ENCODE assay signal across 12 mouse cellular contexts in genomic region chr14:43796069-43796904, GRCm38 (mm10). TPM values are rescaled to one million over a fixed set of nuclear protein-coding genes. Genes with fewer than 3 reads are reported as not detected.
DNase-seq lines count a peak whose midpoint lies in the region; ATAC-seq and TF ChIP-seq lines count a peak whose summit lies in the region.
"Had no signal": no experiment of that assay in that cellular context is flagged by ENCODE, and none has a peak within 500 bp of the region (broad histone marks: within the 10 kb centered on the region; RNA-seq: fewer than 3 reads in every experiment).

No protein-coding gene starts in this region.

- no peak overlapping the region for H3K9ac ChIP-seq in heart, postnatal 0 days (replicated peaks; ENCODE audit: low read depth, low read length)
- H3K9ac ChIP-seq in embryonic facial prominence, embryonic 12.5 days = no peak overlapping the region
- H3K9ac ChIP-seq in hindbrain, postnatal 0 days (replicated peaks; ENCODE audit: low read length) = no peak overlapping the region
- H3K9ac ChIP-seq in midbrain, postnatal 0 days (replicated peaks; ENCODE audit: low read length, poor library complexity, severe bottlenecking) = no peak overlapping the region

- no peaks in the 10 kb centered on the region for H3K27me3 ChIP-seq in heart, postnatal 0 days (ENCODE audit: control insufficient read depth, insufficient read depth, low read length)
- no peaks in the 10 kb centered on the region for H3K27me3 ChIP-seq in embryonic facial prominence, embryonic 12.5 days
- H3K27me3 ChIP-seq in hindbrain, postnatal 0 days (ENCODE audit: insufficient read depth, low read length) = no peaks in the 10 kb centered on the region
- no peaks in the 10 kb centered on the region for H3K27me3 ChIP-seq in midbrain, postnatal 0 days (ENCODE audit: insufficient read depth, low read length)
- H3K27me3 ChIP-seq: CH12.LX had no signal

- no peaks in the 10 kb centered on the region for H3K9me3 ChIP-seq in heart, postnatal 0 days (replicated peaks; ENCODE audit: control insufficient read depth, low read length)
- H3K9me3 ChIP-seq in embryonic facial prominence, embryonic 12.5 days = no peaks in the 10 kb centered on the region
- no peaks in the 10 kb centered on the region for H3K9me3 ChIP-seq in hindbrain, postnatal 0 days (ENCODE audit: low read length)
- no peaks in the 10 kb centered on the region for H3K9me3 ChIP-seq in midbrain, postnatal 0 days (ENCODE audit: low read length)

- no peak overlapping the region for H3K27ac ChIP-seq in heart, postnatal 0 days (ENCODE audit: low read depth)
- H3K27ac ChIP-seq in embryonic facial prominence, embryonic 12.5 days = no peak overlapping the region
- no peak overlapping the region for H3K27ac ChIP-seq in hindbrain, postnatal 0 days
- H3K27ac ChIP-seq in midbrain, postnatal 0 days (ENCODE audit: low read depth, low read length) = no peak overlapping the region
- H3K27ac ChIP-seq: left cerebral cortex, adult 2 months had no signal

- H3K4me2 ChIP-seq in heart, postnatal 0 days (ENCODE audit: low read depth, low read length) = peak overlapping the region; percentile 39
- H3K4me2 ChIP-seq in embryonic facial prominence, embryonic 12.5 days (replicated peaks) = peak overlapping the region; percentile 51
- H3K4me2 ChIP-seq in hindbrain, postnatal 0 days (ENCODE audit: low read depth, low read length) = peak overlapping the region; percentile 45
- peak overlapping the region; percentile 42 for H3K4me2 ChIP-seq in midbrain, postnatal 0 days (ENCODE audit: low read depth, low read length, poor library complexity, severe bottlenecking)

- ATAC-seq in heart, postnatal 0 days (ENCODE audit: insufficient read depth, low read depth) = no peak
- peak; percentile 79; the same call in 1 of the 2 replicates for ATAC-seq in embryonic facial prominence, embryonic 12.5 days (ENCODE audit: insufficient number of reproducible peaks, insufficient read depth, low FRiP score, low TSS enrichment)
- peak; percentile 89 for ATAC-seq in hindbrain, postnatal 0 days
- peak; percentile 72 for ATAC-seq in midbrain, postnatal 0 days (ENCODE audit: low FRiP score)
- no peak for ATAC-seq in activated CD4-positive, CD25-positive, alpha-beta regulatory T cell, adult 4 months

- DNase-seq in heart, postnatal 0 days (ENCODE audit: low spot score) = no peak
- no peak for DNase-seq in heart, postnatal 25 days (ENCODE audit: low spot score)
- no peak for DNase-seq in hindbrain, postnatal 0 days (ENCODE audit: low spot score)
- peak; percentile 0 for DNase-seq in midbrain, postnatal 0 days (ENCODE audit: low spot score)
- no peak for DNase-seq in left cerebral cortex, adult 8-10 months (ENCODE audit: low spot score in 2 of 2)
- no peak for DNase-seq in left cerebral cortex, adult 18-20 months (ENCODE audit: low spot score in 2 of 2)
- DNase-seq: thymus, postnatal 36 days had no signal

- intact Hi-C loops in heart, postnatal 25 days (cut with DNase I) = no loop called here

- H3K4me1 ChIP-seq in heart, postnatal 0 days (ENCODE audit: control insufficient read depth, insufficient read depth) = no peaks in the 10 kb centered on the region
- no peaks in the 10 kb centered on the region for H3K4me1 ChIP-seq in embryonic facial prominence, embryonic 12.5 days
- H3K4me1 ChIP-seq in hindbrain, postnatal 0 days (ENCODE audit: insufficient read depth, low read length) = no peaks in the 10 kb centered on the region
- no peaks in the 10 kb centered on the region for H3K4me1 ChIP-seq in midbrain, postnatal 0 days (ENCODE audit: insufficient read depth, low read length)

- 0 out of 2 replicates have a peak overlapping the region, but pooled peaks have one; percentile 7 for H3K4me3 ChIP-seq in heart, postnatal 0 days (ENCODE audit: low read depth, low read length)
- H3K4me3 ChIP-seq in embryonic facial prominence, embryonic 12.5 days = peak overlapping the region; percentile 22
- H3K4me3 ChIP-seq in hindbrain, postnatal 0 days (ENCODE audit: low read length) = peak overlapping the region; percentile 18
- H3K4me3 ChIP-seq in midbrain, postnatal 0 days (ENCODE audit: low read depth, low read length) = peak overlapping the region; percentile 22; the same call in 1 of the 2 replicates
- H3K4me3 ChIP-seq: erythroblast, embryonic 14.5 days; left cerebral cortex, adult 2 months had no signal

- 19% methylated on average over 14 of the region's 14 CpGs for WGBS in heart, postnatal 0 days
- WGBS in embryonic facial prominence, embryonic 12.5 days = 20% methylated on average over 13 of the region's 14 CpGs
- WGBS in hindbrain, postnatal 0 days = 16% methylated on average over 14 of the region's 14 CpGs
- WGBS in midbrain, postnatal 0 days = 18% methylated on average over 14 of the region's 14 CpGs

- no peak for TF ChIP-seq EP300 in heart, postnatal 0 days (IDR thresholded peaks at IDR 0.05; ENCODE audit: low read depth)

- TF ChIP-seq CTCF in heart, postnatal 0 days (IDR thresholded peaks at IDR 0.05; ENCODE audit: low read depth) = no peak
- no peak for TF ChIP-seq CTCF in hindbrain, postnatal 0 days (IDR thresholded peaks at IDR 0.05; ENCODE audit: low read depth)
- no peak for TF ChIP-seq CTCF in midbrain, postnatal 0 days (IDR thresholded peaks at IDR 0.05)

- no peaks in the 10 kb centered on the region for H3K36me3 ChIP-seq in heart, postnatal 0 days (replicated peaks; ENCODE audit: control insufficient read depth, insufficient read depth, low read length)
- no peaks in the 10 kb centered on the region for H3K36me3 ChIP-seq in embryonic facial prominence, embryonic 12.5 days
- H3K36me3 ChIP-seq in hindbrain, postnatal 0 days (ENCODE audit: insufficient read depth, low read length) = no peaks in the 10 kb centered on the region
- H3K36me3 ChIP-seq in midbrain, postnatal 0 days (ENCODE audit: insufficient read depth, low read length) = no peaks in the 10 kb centered on the region

RNA-seq across cellular contexts. Expression of gene Gm8180, which starts 11.7 kb away (rescaled TPM):
- not detected in 2 replicates for total RNA-seq in heart, postnatal 0 days (2014; rRNA removed; ENCODE audit: low replicate concordance)
- not detected in 2 replicates for polyA plus RNA-seq in heart, postnatal 0 days (2015; fragmentation: Nextera tagmentation; extraction: Ambion mirVana)
- total RNA-seq in heart, postnatal 25 days (2021) = not detected
- not detected in 2 replicates for polyA plus RNA-seq in embryonic facial prominence, embryonic 12.5 days (2016; fragmentation: Nextera tagmentation; extraction: Ambion mirVana)
- not detected in 2 replicates for total RNA-seq in hindbrain, postnatal 0 days (2014; rRNA removed)
- polyA plus RNA-seq in hindbrain, postnatal 0 days (2015; fragmentation: Nextera tagmentation; extraction: Ambion mirVana) = not detected in 2 replicates
- not detected in 2 replicates for total RNA-seq in midbrain, postnatal 0 days (2014; rRNA removed)
- not detected in 2 replicates for polyA plus RNA-seq in midbrain, postnatal 0 days (2015; fragmentation: Nextera tagmentation; extraction: Ambion mirVana)
- total RNA-seq in left cerebral cortex, adult 8-10 months (2022) = not detected
- not detected for polyA plus RNA-seq in activated CD4-positive, CD25-positive, alpha-beta regulatory T cell, adult 4 months (2017; shearing (Covaris generic))
- total RNA-seq in left cerebral cortex, adult 18-20 months (2021) = not detected
- total RNA-seq: CH12.LX; left cerebral cortex, adult 2 months had no signal
- polyA plus RNA-seq: erythroblast, embryonic 14.5 days had no signal

RNA-seq across cellular contexts. Expression of gene Gm6526, which starts 48.6 kb away (rescaled TPM):
- total RNA-seq in heart, postnatal 0 days (2014; rRNA removed; ENCODE audit: low replicate concordance) = not detected in 2 replicates
- not detected in 2 replicates for polyA plus RNA-seq in heart, postnatal 0 days (2015; fragmentation: Nextera tagmentation; extraction: Ambion mirVana)
- total RNA-seq in heart, postnatal 25 days (2021) = not detected
- not detected in 2 replicates for polyA plus RNA-seq in embryonic facial prominence, embryonic 12.5 days (2016; fragmentation: Nextera tagmentation; extraction: Ambion mirVana)
- not detected in 2 replicates for total RNA-seq in hindbrain, postnatal 0 days (2014; rRNA removed)
- polyA plus RNA-seq in hindbrain, postnatal 0 days (2015; fragmentation: Nextera tagmentation; extraction: Ambion mirVana) = not detected in 2 replicates
- not detected in 2 replicates for total RNA-seq in midbrain, postnatal 0 days (2014; rRNA removed)
- not detected in 2 replicates for polyA plus RNA-seq in midbrain, postnatal 0 days (2015; fragmentation: Nextera tagmentation; extraction: Ambion mirVana)
- not detected for total RNA-seq in left cerebral cortex, adult 8-10 months (2022)
- polyA plus RNA-seq in activated CD4-positive, CD25-positive, alpha-beta regulatory T cell, adult 4 months (2017; shearing (Covaris generic)) = not detected
- total RNA-seq in left cerebral cortex, adult 18-20 months (2021) = not detected
- total RNA-seq: left cerebral cortex, adult 2 months had no signal
- polyA plus RNA-seq: erythroblast, embryonic 14.5 days had no signal

Comparison
In these comparisons a context has a peak if more than half of its experiments do, and no peak if none do; other contexts are left out.
1. ATAC-seq: peak in embryonic facial prominence, embryonic 12.5 days (single experiment), hindbrain, postnatal 0 days (single experiment) and midbrain, postnatal 0 days (single experiment); none in heart, postnatal 0 days (single experiment) and activated CD4-positive, CD25-positive, alpha-beta regulatory T cell, adult 4 months (single experiment).
2. Peak in every context shown above with its lines, with median percentiles within 50 percentile points of each other: H3K4me2 ChIP-seq and H3K4me3 ChIP-seq.